Mouse (Mus musculus): ENCODE measurements around the gene Synrg.

Gene Synrg

DNA sequence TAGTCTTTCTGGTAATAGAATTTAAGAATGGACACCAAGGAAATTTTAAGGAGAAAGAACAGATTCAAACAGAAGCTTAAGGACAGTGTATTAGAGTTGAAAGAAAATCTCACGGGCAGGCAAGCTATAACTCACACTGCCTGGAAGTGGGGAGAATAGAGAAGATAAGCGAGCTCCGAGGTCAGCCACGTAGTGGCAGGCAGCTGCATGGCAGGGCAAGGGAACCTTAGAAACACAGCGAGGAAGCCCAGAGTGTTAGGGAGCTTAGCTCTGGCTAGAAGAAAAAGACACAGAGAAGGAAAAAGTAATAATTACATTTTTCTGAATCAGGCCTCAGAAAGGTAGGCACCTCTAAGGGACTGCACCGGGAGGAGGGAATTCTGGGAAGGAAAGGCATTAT is 15.8 kb downstream of the Synrg start:
- in situ Hi-C loops (cut with MboI; ENCODE audit: low sequenced_read_pairs): no loop called here

- in situ Hi-C loops (cut with MboI; ENCODE audit: low sequenced_read_pairs): no loop called here
Measured at GRCm38 (mm10) chr11:83981338-83981737, 17.1 kb downstream of the Synrg start.

GRCm38 (mm10) chr11:83991701-83992100 is 27.5 kb downstream of the Synrg start:
- in situ Hi-C loops (cut with MboI; ENCODE audit: low sequenced_read_pairs): no loop called here

GRCm38 (mm10) chr11:83993428-83993827 is 29.2 kb downstream of the Synrg start:
- in situ Hi-C loops (cut with MboI; ENCODE audit: low sequenced_read_pairs): no loop called here

GRCm38 (mm10) chr11:83994481-83994880 is 30.3 kb downstream of the Synrg start:
- in situ Hi-C loops (cut with MboI; ENCODE audit: low sequenced_read_pairs): no loop called here

DNA sequence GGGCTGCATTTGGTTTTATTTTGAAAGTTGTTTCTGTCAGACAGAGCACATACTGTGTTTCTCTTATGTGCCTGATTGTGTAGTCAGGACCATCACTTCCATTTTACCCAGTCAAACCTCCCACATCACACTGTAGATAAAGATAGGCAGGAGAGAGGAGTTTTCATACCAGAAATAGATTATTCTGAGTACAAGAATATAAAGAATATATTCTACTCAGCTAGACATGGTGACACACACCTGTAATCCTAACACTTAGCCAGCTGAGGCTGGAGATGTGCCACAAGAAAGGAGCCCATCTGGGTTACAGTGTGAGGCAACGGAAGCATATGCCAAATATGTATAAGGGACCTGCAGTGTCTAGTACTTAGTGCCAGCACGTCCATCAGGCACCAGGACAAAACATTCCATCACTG is 31.3 kb downstream of the Synrg start:
- in situ Hi-C loops (cut with MboI; ENCODE audit: low sequenced_read_pairs): no loop called here

GRCm38 (mm10) chr11:83997171-83997868 is 33.1 kb downstream of the Synrg start:
- in situ Hi-C loops (cut with MboI; ENCODE audit: low sequenced_read_pairs): no loop called here

GRCm38 (mm10) chr11:83998993-83999392 is 34.8 kb downstream of the Synrg start:
- in situ Hi-C loops (cut with MboI; ENCODE audit: low sequenced_read_pairs): no loop called here

GRCm38 (mm10) chr11:83999411-83999915 is 35.2 kb downstream of the Synrg start:
- in situ Hi-C loops (cut with MboI; ENCODE audit: low sequenced_read_pairs): no loop called here

DNA sequence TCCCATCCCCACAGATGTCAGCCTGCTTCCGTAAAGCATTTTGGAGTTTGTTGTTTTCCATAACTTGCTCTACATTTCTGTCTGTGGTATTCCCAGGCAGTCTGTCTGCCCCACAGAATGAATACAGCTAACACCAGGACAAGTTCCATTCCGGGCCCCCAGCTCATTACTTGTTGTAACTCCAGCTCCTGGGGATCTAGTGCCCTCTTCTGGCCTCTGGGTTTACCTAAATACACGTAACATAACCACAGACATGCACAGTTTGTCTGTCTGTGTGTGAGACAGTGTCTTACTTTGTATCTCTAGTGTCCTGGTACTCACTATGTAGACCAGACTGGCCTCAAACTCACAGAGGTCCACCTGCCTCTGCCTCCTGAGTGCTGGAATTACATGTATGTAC is 37.0 kb downstream of the Synrg start:
- in situ Hi-C loops (cut with MboI; ENCODE audit: low sequenced_read_pairs): no loop called here

DNA sequence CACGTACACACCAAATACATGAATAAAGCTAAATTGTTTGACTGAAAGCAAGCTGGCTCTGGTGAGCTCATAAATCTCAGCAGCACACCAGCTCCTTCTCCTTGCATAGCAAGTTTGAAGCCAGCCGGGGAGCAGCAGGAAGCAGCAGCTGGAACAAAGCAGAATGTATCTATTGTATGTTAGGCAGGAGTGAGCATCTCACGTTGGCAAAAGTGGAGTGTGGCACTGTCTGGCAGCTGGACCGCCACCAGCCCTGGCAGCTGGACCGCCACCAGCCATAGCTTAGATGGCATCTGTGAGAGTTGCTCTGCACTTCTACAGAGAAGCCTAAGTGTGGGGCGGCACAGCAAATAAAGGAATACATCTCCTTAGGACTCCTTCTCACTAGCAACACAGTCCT is 39.8 kb downstream of the Synrg start:
- in situ Hi-C loops (cut with MboI; ENCODE audit: low sequenced_read_pairs): no loop called here

DNA sequence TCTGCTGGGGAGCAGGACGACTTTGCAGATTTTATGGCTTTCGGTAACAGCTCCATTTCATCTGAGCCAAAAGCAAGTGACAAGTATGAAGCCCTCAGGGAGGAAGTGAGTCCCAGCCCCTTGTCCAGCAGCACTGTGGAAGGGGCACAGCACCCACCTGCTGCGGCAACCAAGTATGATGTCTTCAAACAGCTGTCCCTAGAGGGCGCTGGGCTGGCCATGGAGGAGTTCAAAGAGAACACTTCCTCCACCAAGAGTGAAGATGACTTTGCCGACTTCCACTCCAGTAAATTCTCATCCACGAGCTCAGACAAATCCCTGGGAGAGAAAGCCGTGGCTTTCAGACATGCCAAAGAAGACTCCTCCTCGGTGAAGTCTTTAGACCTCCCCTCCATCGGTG is 44.8 kb downstream of the Synrg start:
- in situ Hi-C loops (cut with MboI; ENCODE audit: low sequenced_read_pairs): no loop called here

- in situ Hi-C loops (cut with MboI; ENCODE audit: low sequenced_read_pairs): no loop called here
Measured at GRCm38 (mm10) chr11:84010411-84010810, 46.2 kb downstream of the Synrg start.

DNA sequence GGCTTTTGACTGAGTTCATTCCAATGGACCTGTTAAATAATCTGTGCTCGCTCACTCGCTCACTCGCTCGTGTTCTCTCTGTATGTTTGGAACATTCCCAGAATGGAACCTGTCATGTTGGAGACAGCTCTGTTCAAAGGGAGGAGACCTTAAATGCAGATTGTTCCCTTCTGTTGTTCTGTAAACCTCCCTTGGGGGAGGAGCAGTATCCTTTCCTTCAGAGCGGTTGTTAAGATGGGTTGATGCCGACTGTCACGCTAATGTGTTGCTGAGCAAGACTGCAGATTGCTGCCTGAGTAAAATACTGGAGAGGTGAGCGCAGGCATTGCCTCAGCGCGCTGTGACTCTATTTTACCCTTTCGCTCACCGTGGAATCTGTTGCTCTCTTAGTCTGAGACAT is 46.8 kb downstream of the Synrg start:
- in situ Hi-C loops (cut with MboI; ENCODE audit: low sequenced_read_pairs): no loop called here

GRCm38 (mm10) chr11:84011576-84011975 is 47.3 kb downstream of the Synrg start:
- in situ Hi-C loops (cut with MboI; ENCODE audit: low sequenced_read_pairs): no loop called here

DNA sequence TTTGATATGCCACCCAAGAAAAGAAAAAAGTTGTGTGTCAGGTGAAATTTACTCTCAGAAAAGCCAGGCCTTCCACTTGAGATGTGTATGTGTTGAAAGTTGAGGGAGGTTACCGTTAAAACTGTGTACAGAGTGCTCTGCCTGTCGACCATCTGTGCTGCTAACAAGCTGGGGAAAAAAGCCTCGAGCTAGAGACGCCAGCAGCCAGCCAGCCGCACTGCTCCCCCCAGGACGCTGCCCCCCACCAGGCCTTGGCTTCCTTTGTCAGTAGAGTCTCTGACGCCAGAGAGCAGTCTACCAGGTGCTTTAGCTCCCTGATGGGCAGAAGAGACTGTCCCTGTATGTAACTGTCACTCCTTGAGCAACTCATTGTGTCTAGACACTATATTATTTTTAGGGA is 48.9 kb downstream of the Synrg start:
- in situ Hi-C loops (cut with MboI; ENCODE audit: low sequenced_read_pairs): no loop called here

GRCm38 (mm10) chr11:84016147-84016809 is 52.0 kb downstream of the Synrg start:
- in situ Hi-C loops (cut with MboI; ENCODE audit: low sequenced_read_pairs): no loop called here

GRCm38 (mm10) chr11:84016810-84017508 is 52.7 kb downstream of the Synrg start:
- in situ Hi-C loops (cut with MboI; ENCODE audit: low sequenced_read_pairs): no loop called here

DNA sequence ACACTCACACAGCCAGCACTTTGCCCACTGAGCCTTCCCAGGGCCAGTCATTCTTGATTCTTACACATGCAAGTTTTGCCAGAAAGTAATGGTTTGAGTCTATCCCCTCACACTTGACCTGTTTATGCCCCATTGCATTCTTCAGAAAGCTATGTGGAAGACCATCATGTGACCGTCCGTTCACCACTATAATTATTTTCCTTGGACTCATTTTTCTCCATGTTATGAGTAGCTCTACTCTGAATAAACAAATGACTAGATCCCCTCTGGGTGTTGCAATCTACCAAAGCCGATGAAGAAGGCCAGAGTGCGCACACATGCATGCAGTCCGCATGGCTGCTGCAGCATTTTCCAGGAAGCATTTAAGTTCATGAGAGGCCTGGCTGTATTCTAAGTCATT is 63.0 kb downstream of the Synrg start:
- in situ Hi-C loops (cut with MboI; ENCODE audit: low sequenced_read_pairs): no loop called here

- in situ Hi-C loops (cut with MboI; ENCODE audit: low sequenced_read_pairs): no loop called here
Measured at GRCm38 (mm10) chr11:84028271-84029028, 64.2 kb downstream of the Synrg start.

DNA sequence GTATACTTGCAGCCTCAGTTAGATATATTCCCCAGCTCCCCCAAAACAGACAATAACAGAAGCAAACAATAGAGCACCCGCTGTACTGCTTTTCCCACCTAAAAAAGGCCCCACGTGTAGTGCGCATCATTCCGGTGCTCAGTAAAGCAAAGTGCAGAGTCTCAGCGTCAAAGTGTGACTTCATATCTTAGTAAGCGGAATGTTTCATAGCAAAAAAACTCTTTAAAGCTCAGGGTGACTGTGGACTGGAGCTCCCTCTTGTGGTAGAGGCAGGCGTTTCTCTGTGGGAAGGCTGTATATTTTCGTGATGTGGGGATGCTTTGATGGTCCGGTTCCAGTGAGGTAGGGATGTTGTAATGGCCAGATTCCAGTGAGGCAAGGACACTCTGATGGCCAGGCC is 67.7 kb downstream of the Synrg start:
- in situ Hi-C loops (cut with MboI; ENCODE audit: low sequenced_read_pairs): no loop called here
